Mouse (Mus musculus) layer of hippocampus, adult 9-10 months (tissue): Measurements from ENCODE around the gene Zfp595.
"Not testable (repeated sequence)": the region's sequence is repeated elsewhere in the genome, so short reads cannot be mapped to it uniquely, and the experiment has no call there.

Experiments
- DNase-seq: peaks from one replicate; pipeline ENCODE4 v3.0.0; 2022; ENCODE audit warnings: low spot score

The Zfp595 gene

DNA sequence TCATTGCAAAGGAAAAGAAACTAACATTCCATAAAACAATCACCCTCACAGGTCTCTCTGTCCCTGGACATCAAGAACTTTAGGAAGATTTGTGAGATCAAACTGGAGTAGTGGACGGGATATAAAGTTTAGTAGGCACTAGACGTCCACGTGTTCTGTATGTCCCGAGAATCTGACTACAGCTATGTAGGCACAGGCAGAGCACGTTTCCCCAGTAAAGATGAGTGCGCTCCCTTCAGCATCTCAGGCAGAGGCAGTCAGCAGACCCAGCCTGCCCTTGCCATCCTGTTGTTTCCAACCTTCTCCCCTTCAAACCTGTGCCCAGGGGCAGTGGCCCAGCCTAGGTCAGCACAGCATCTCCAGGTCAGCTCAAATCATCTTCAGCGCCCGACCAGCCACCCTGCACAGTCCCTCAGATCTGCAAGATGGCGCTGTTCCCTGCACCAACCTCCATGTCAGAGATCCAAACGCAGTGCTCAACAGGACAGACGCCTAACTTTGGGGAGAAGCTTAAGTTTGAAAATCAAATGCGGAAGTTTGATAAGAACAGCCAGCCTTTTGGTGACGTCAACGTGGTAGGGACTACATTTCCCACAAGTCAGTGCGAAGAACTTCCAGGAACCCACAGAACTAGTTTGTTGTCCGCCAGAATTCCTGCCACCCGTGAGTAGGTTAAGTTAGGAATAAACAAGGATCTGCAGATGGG, at the start of gene Zfp595:
Gene Zfp595 (minus strand): TSS at position 552 of the 706 bp plus-strand sequence.
- DNase-seq = peak; percentile 89

- not testable (repeated sequence) for DNase-seq
Observed at GRCm38 (mm10) chr13:67376255-67376654, 43.9 kb upstream of the Zfp595 start.

DNA sequence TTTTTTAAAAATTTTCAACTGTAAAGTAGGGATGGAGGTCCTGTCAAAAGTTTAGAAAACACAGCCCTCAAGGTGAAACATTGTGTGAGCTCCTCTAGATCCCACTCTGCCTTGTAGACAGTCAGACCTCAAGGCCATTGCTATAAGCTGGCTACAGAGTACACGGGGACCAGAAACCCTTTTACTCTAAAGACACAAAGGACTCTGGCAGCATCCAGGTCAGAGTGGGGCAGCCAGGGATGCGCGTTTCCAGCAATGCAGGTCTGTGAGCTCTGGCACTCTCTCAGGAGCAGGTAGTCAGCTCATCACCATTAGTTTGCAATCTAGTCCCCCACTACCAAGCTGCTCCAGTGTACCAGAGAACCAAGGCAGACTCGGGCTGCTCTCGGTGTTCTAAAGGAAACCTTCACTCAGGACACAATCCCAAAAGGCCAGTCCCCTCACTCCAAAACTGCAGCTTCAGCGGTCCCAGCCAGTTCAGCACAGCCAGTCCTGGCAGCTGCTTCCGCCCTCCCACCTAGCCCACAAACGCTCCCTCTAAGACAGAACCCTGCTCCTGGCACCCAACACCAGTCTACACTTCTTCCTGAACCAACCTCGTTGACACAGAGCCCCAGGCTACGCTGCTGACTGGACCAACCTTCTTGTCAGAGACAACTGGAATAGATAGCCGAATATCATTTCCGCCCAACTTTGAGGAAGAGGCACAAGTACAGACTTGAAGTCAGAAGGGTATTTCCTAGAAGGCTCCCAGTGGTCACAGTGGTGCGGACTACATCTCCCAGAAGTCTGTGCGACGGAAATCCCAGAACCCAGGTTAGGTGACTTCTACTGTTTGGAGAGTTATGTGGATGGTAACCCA, 42.9 kb upstream of the Zfp595 start, which contains the start of the genes Gm28041 and Zfp456:
Gene Gm28041 (minus strand): TSS at position 684 of the 862 bp plus-strand sequence.
Gene Zfp456 (minus strand): TSS at position 761 of the 862 bp plus-strand sequence.
- DNase-seq = not testable (repeated sequence)

DNA sequence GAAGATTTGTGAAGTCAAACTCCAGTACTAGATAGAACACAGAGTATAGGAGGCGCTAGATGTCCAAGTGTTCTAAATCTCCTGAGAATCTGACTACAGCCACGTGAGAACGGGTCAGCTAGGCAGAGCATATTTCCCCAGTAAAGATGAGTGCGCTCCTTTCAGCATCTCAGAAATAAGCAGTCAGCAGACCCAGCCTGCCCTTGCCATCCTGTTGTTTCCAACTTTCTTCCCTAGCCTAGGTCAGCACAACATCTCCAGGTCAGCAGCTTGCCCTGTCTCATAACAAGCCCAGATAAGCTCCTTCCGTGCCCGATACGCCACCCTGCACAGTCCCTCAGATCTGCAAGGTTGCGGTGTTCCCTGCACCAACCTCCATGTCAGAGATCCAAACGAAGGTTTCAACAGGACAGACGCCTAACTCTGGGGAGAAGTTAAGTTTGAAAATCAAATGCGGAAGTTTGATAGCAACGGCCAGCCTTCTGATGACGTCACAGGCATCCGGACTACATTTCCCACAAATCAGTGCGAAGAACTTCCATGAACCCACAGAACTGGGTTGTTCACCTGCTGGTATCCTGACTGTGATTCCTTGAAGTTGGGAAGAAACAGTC, 27.9 kb upstream of the Zfp595 start, which contains the start of the genes Gm28044 and Zfp953:
Gene Gm28044 (minus strand): TSS at position 406 of the 614 bp plus-strand sequence.
Gene Zfp953 (minus strand): TSS at position 475 of the 614 bp plus-strand sequence.
- DNase-seq = peak; percentile 92

DNA sequence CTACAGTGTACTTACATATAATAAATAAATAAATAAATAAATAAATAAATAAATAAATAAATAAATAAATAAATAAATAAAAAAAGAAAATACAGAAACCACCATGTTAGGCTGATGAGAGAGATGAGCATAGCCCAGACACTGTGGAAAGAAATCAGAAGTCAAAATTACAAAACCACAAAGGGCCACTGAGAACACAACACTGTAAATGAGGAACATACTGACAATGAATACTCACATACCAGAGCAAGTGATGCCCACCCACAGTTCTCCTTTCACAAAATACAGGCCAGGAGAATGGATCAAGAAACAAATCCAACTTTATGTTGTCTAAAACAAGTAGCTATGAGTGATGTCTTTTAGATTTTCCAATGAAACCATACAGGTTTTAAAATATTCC, 19.5 kb upstream of the Zfp595 start:
- DNase-seq = no peak

DNA sequence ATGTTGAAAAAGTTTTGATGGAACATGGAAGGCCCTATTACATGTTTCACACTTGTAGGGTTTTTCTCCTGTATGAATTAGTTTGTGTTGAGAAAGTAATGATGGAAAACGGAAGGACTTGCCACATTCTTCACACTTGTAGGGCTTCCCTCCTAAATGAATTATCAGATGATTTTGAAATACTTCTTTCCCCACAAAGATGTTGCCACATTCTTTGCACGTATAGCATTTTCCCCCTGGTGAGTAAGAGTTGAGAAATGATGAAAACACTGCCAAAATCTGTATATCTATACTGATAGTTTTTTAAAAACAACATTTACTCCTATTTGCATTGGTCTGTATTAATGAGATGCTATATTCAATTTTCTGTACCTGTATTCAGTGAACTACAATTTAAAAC, 11.1 kb upstream of the Zfp595 start:
- DNase-seq = no peak

- no peak for DNase-seq
Observed at GRCm38 (mm10) chr13:67332877-67333276, 507 bp upstream of the Zfp595 start.

DNA sequence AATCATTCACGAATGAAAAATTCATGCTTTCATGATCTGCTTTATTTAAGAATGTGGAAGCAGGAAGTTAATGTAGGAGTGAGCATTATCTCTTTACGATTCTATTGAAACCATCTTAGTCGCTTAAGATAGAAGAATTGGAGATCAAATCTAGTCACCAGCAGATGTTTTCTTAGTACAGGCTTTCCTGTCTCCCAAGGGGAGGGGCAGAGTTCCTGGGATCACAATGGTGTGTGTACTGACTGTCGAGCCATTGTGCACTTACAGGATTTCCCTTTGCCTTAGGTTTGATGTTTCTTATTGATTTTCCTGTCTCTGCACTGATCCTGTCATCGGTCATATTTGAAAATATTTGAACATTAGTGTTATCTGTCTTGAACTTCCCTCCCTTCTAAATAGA, 25.7 kb downstream of the Zfp595 start:
- no peak for DNase-seq

- DNase-seq = peak; percentile 96
Observed at GRCm38 (mm10) chr13:67305822-67306672, 26.3 kb downstream of the Zfp595 start, which contains the start of gene Zfp457. Gene Zfp457, minus strand, starts transcription at chr13:67306485.

- DNase-seq = no peak
Observed at GRCm38 (mm10) chr13:67278314-67278713, 54.1 kb downstream of the Zfp595 start, which contains the start of gene Zfp458. Gene Zfp458, minus strand, starts transcription at chr13:67278466.

DNA sequence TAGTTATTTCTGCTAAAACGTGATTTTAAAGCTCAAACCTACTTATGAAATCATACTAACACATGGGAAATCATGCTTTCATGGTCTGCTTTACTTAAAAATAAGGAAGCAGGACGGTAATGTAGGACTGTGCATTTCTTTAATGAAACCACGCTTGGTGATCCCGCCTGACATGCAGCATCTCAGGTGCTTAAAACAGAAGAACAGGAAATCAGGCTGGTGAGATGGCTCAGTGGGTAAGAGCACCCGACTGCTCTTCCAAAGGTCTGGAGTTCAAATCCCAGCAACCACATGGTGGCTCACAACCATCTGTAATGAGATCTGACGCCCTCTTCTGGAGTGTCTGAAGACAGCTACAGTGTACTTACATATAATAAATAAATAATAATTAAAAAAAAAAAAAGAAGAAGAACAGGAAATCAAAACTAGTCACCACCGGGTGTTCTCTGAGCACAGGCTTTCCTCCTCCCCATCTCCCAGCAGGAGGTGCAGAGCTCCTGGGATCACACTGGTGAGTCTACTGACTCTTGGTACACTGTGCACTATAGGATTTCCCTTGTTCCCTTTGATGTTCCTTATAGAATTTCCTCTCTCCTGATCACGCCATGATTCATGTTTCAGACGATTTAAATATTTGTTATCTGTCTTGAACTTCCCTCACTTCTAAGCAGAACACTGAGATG, 62.8 kb downstream of the Zfp595 start:
- DNase-seq = not testable (repeated sequence)

GRCm38 (mm10) chr13:67268568-67269369, 63.6 kb downstream of the Zfp595 start:
- peak; percentile 87 for DNase-seq
